Mouse (Mus musculus) fat pad, adult 2 months (tissue): ENCODE measurements around the gene Ramp1.

Source experiments
- DNase-seq: peaks from one replicate; pipeline ENCODE4 v3.0.0-alpha.2; 2011; ENCODE audit warnings: low read depth, low spot score; ENCODE audit errors: extremely low read depth

The Ramp1 gene

GRCm38 (mm10) chr1:91179533-91180173 lies at the start of gene Ramp1:
TSS of gene Ramp1 (plus strand) at chr1:91179822.
- DNase-seq, result no peak

- no peak for DNase-seq
Measured at GRCm38 (mm10) chr1:91137036-91137435, 42.6 kb upstream of the Ramp1 start.

- DNase-seq, result no peak
Measured at GRCm38 (mm10) chr1:91144813-91145212, 34.8 kb upstream of the Ramp1 start, which contains the start of gene Rbm44. TSS of gene Rbm44 (plus strand) at chr1:91145089.

- no peak for DNase-seq
Measured at GRCm38 (mm10) chr1:91151509-91151908, 28.1 kb upstream of the Ramp1 start.

GRCm38 (mm10) chr1:91166798-91167197 lies 12.8 kb upstream of the Ramp1 start:
- no peak for DNase-seq

- no peak for DNase-seq
Measured at GRCm38 (mm10) chr1:91169157-91169556, 10.5 kb upstream of the Ramp1 start.

GRCm38 (mm10) chr1:91174796-91175195 lies 4.8 kb upstream of the Ramp1 start:
- DNase-seq, result no peak

- no peak for DNase-seq
Measured at GRCm38 (mm10) chr1:91176026-91176425, 3.6 kb upstream of the Ramp1 start.

- no peak for DNase-seq
Measured at GRCm38 (mm10) chr1:91176871-91177270, 2.8 kb upstream of the Ramp1 start.

GRCm38 (mm10) chr1:91179086-91179485 lies 536 bp upstream of the Ramp1 start:
- no peak for DNase-seq

- DNase-seq, result no peak
Measured at GRCm38 (mm10) chr1:91180174-91180565, 548 bp downstream of the Ramp1 start.

- no peak for DNase-seq
Measured at GRCm38 (mm10) chr1:91180723-91181122, 1.1 kb downstream of the Ramp1 start.

- DNase-seq, result no peak
Measured at GRCm38 (mm10) chr1:91181261-91181660, 1.6 kb downstream of the Ramp1 start.

- DNase-seq, result no peak
Measured at GRCm38 (mm10) chr1:91181784-91182450, 2.3 kb downstream of the Ramp1 start.

- no peak for DNase-seq
Measured at GRCm38 (mm10) chr1:91183305-91183704, 3.7 kb downstream of the Ramp1 start.

GRCm38 (mm10) chr1:91186677-91187076 lies 7.1 kb downstream of the Ramp1 start:
- no peak for DNase-seq

- no peak for DNase-seq
Measured at GRCm38 (mm10) chr1:91187315-91187714, 7.7 kb downstream of the Ramp1 start.

GRCm38 (mm10) chr1:91187786-91188640 lies 8.4 kb downstream of the Ramp1 start:
- DNase-seq, result no peak

- DNase-seq, result no peak
Measured at GRCm38 (mm10) chr1:91188851-91189460, 9.3 kb downstream of the Ramp1 start.

GRCm38 (mm10) chr1:91192184-91192583 lies 12.6 kb downstream of the Ramp1 start:
- DNase-seq, result no peak

- no peak for DNase-seq
Measured at GRCm38 (mm10) chr1:91193242-91193641, 13.6 kb downstream of the Ramp1 start.
